Mouse (Mus musculus) hindbrain, embryonic 13.5 days (tissue): ENCODE data around the gene Surf4. TPM values are rescaled to one million over a fixed set of nuclear protein-coding genes. Genes with fewer than 3 reads are reported as not detected.

Source experiments
- ATAC-seq: fragments of 200-750 bp; cut with Nextera tagmentation; 2 replicates; pipeline ENCODE4 v1.8.0; 2017; ENCODE audit warnings: moderate TSS enrichment; ENCODE audit not compliant: low FRiP score
- H3K27ac ChIP-seq: fragments of 300-500 bp; sonication (generic); 2 replicates; pipeline ENCODE4 v1.5.1; 2015; ENCODE audit warnings: inconsistent platforms, mild to moderate bottlenecking, moderate library complexity
- H3K27me3 ChIP-seq: fragments of 300-500 bp; sonication (generic); 2 replicates; pipeline ENCODE4 v1.6.1; 2015; ENCODE audit warnings: mild to moderate bottlenecking, inconsistent platforms
- H3K36me3 ChIP-seq: fragments of 300-500 bp; sonication (generic); 2 replicates; pipeline ENCODE4 v1.6.1; 2015; ENCODE audit warnings: mild to moderate bottlenecking, inconsistent platforms
- H3K4me1 ChIP-seq: fragments of 300-500 bp; sonication (generic); replicated peaks from 2 replicates; pipeline ENCODE4 v1.6.1; 2015; ENCODE audit warnings: inconsistent platforms
- H3K4me2 ChIP-seq: fragments of 300-500 bp; sonication (generic); 2 replicates; pipeline ENCODE4 v1.6.1; 2015; ENCODE audit warnings: inconsistent platforms, mild to moderate bottlenecking, moderate library complexity
- H3K4me3 ChIP-seq: fragments of 300-500 bp; sonication (generic); 2 replicates; pipeline ENCODE4 v1.5.1; 2015; ENCODE audit warnings: mild to moderate bottlenecking, inconsistent platforms
- H3K9ac ChIP-seq: fragments of 300-500 bp; sonication (generic); 2 replicates; pipeline ENCODE4 v1.6.1; 2015; ENCODE audit warnings: mild to moderate bottlenecking, inconsistent platforms
- H3K9me3 ChIP-seq: fragments of 300-500 bp; sonication (generic); 2 replicates; pipeline ENCODE4 v1.6.1; 2016; ENCODE audit warnings: inconsistent platforms
- WGBS: fragments of 180-500 bp; shearing (Covaris S2); methylation state at CpG from one replicate; pipeline ENCODE4 v1.1.7; 2015; 5-methylcytosine and 5-hydroxymethylcytosine counted together
- polyA plus RNA-seq: library from polyadenylated mRNA; unstranded; fragments of >200 nt; fragmentation: Nextera tagmentation; extraction: Ambion mirVana; gene quantifications from 2 replicates; pipeline ENCODE4 v1.2.1, GENCODE M21; 2015

The Surf4 gene
- polyA plus RNA-seq, 1 experiment from 2014 or later = 114 TPM

DNA sequence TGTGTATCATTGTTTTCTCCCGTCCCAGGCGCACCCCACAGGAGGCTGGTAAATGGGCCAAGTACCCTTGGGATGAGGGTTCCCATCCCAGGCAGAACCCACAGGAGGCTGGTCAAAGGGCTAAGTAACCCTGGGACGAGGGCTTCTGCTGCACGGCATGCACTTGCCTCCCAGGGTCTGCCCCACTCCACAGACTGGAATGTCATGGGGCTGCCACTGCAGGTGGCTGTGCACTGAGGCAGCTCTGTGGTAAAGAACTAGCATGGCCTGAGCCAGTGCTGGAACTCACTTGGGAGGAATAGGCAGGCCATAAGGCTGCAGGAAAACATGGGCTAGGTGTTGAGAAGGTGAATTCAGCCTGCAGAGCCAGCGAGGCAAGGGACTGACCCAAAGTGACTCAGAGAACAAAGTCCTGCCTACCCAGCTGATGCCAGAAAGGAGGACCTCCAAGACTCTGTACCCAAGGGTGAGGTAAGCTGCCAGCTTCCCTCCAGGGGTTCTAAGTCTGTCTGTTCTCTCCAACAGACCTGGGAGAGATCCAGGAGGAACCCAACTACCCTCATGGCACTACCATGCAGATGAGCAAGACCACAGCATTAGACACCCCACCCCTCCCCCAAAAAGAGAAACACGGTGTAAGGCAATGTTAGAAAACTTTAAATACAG is 13.4 kb downstream of the Surf4 start:
- no peaks in the 10 kb centered on the region for H3K9me3 ChIP-seq
- H3K4me1 ChIP-seq = peaks cover 25% of the 10 kb centered on the region
- H3K9ac ChIP-seq = no peak overlapping the region
- H3K4me3 ChIP-seq = no peak overlapping the region
- H3K27me3 ChIP-seq = no peaks in the 10 kb centered on the region
- WGBS = 89% methylated on average over 6 of the region's 6 CpGs
- no peak overlapping the region for H3K4me2 ChIP-seq
- no peak overlapping the region for H3K27ac ChIP-seq
- ATAC-seq = no peak
- peaks cover 78% of the 10 kb centered on the region for H3K36me3 ChIP-seq

DNA sequence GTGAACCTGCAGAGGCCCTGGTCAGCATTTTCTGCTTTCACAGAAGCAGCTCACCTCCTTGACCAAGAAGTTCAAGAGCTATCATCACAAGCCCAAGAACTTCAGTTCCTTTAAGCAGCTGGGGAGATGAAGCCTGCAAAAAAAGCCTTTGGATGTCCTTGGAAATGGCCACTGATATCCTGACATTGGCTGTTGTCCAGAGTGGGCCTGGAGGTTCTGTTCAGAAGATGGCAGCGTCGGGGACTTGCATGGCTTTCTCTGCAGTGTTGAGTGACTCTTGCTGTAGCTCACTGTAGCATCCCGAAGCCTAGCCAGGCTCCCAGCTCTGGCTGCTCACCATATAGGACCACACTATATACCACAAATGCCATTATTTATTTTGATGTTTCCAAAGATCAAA is 14.0 kb downstream of the Surf4 start:
- Histone ChIP-seq H3K4me1 (peaks cover 32% of the 10 kb centered on the region), H3K4me2 (no peak overlapping the region), H3K9ac (no peak overlapping the region), H3K36me3 (peaks cover 73% of the 10 kb centered on the region), H3K4me3 (no peak overlapping the region), H3K9me3 (no peaks in the 10 kb centered on the region), H3K27me3 (no peaks in the 10 kb centered on the region), H3K27ac (no peak overlapping the region)
- no peak for ATAC-seq
- WGBS = 89% methylated on average over 3 of the region's 3 CpGs

DNA sequence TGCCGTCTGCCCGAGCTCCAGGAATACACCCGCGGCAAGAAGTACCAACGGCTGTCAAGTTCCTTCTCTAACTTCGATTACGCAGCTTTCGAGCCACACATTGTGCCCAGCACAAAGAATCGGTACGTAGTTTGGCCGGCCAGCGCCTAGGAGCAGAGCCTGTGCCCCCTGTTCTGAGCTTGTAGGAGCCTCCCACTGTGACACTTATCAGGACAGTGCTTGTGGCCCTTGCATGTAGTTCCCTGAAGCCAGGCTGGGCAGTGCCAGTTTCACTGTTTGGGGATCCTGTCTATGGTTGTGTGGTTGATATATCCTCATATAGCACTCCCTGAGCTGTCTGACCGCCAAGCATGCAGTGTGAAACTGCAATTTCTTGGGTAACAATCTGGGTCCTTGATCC is 17.0 kb downstream of the Surf4 start:
- WGBS = 3% methylated on average over 13 of the region's 13 CpGs
- no peaks in the 10 kb centered on the region for H3K27me3 ChIP-seq
- peaks cover 73% of the 10 kb centered on the region for H3K36me3 ChIP-seq
- H3K4me1 ChIP-seq = peaks cover 47% of the 10 kb centered on the region
- no peaks in the 10 kb centered on the region for H3K9me3 ChIP-seq
- H3K4me3 ChIP-seq = peak overlapping the region; percentile 62
- H3K9ac ChIP-seq = peak overlapping the region; percentile 91
- peak overlapping the region; percentile 83 for H3K27ac ChIP-seq
- H3K4me2 ChIP-seq = peak overlapping the region; percentile 100
- peak; percentile 5 for ATAC-seq

DNA sequence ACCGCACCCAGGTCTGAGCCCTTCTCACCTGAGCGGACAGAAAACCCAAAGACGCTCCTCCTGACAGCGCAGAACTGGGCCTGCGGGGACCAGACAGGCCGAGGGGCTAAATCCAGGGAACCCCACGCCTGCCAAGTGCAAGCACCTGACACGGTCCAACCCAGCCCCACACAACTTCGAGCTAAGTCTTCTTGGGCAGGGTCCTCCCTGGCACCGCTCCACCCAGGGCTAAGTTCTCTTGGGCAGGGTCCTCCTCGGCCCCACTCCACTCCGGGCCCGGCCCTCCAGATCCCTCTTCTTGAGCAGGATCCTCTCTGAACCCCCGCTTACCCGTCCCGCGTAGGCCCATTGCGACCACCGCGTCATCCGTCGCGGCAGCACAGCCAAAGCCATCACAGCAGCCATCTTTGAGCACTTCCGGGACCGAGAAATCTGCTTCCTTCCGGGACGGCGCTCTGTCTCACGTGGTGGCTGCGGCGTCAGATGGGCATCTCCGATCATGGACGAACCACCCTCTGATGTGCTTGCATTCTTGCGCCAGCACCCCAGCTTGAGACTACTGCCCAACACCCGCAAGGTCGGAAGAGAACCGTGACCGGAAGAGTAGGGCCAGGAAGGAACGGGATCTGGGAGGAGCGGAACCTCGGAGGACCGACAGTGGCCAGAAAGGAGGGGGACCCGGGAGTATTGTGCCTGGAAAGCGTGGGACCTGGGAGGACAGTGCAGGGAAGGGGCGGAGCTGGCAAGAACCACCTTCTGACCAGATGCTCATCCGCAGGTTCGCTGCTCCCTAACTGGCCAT is 17.6 kb downstream of the Surf4 start, which contains the start of the genes Surf2 and Surf1:
TSS of gene Surf2 (plus strand) at position 441 of the 802 bp plus-strand sequence.
TSS of gene Surf1 (minus strand) at position 604 of the 802 bp plus-strand sequence.
- Histone ChIP-seq H3K27me3 (no peaks in the 10 kb centered on the region), H3K4me2 (peak within 1 kb of the TSS; percentile 100), H3K9ac (peak within 1 kb of the TSS; percentile 91), H3K36me3 (peaks cover 70% of the 10 kb centered on the region), H3K9me3 (no peaks in the 10 kb centered on the region), H3K27ac (peak within 1 kb of the TSS; percentile 83), H3K4me3 (peak within 1 kb of the TSS; percentile 62), H3K4me1 (peaks cover 51% of the 10 kb centered on the region)
- ATAC-seq = peak; percentile 80
- WGBS = 2% methylated on average over 47 of the region's 47 CpGs

DNA sequence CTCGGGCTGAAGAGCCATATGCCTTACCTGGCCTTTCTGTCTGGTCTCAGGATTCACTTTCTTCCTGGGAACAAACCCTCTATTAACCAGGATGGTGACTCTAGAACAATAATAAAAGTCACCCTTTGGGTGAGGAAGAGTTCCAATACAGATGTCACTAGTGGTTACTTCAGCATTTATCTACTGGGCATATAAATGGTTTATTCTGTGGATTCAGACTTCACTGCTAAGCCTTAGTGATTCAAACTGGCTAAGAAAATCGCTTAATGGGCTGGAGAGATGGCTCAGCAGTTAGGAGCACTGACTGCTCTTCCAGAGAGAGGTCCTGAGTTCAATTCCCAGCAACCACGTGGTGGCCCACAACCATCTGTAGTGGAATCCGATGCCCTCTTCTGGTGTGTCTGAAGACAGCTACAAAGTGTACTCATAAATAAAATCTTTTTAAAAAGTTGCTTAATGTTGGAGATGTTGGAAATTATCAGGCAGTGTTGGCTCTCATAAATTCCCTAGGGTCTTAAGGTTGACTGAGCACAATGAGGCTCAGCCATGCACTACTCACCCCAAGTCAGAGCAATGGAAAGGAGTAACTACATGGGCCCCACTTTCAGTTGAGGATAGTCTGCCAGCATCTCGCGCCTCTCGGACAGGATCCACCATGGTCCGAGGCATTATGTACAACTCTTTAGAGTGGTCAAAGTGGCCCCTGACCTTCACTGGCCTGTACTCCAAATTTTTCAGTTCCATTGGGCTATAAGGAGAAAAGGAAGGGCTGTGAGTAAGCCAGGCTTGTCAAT is 19.4 kb downstream of the Surf4 start:
- no peaks in the 10 kb centered on the region for H3K27me3 ChIP-seq
- WGBS = 67% methylated on average over 8 of the region's 8 CpGs
- no peaks in the 10 kb centered on the region for H3K9me3 ChIP-seq
- no peak overlapping the region for H3K9ac ChIP-seq
- no peak overlapping the region for H3K27ac ChIP-seq
- H3K36me3 ChIP-seq = peaks cover 52% of the 10 kb centered on the region
- peaks cover 58% of the 10 kb centered on the region for H3K4me1 ChIP-seq
- H3K4me3 ChIP-seq = no peak overlapping the region
- peak overlapping the region; percentile 100; the same call in 1 of the 2 replicates for H3K4me2 ChIP-seq
- ATAC-seq = no peak

DNA sequence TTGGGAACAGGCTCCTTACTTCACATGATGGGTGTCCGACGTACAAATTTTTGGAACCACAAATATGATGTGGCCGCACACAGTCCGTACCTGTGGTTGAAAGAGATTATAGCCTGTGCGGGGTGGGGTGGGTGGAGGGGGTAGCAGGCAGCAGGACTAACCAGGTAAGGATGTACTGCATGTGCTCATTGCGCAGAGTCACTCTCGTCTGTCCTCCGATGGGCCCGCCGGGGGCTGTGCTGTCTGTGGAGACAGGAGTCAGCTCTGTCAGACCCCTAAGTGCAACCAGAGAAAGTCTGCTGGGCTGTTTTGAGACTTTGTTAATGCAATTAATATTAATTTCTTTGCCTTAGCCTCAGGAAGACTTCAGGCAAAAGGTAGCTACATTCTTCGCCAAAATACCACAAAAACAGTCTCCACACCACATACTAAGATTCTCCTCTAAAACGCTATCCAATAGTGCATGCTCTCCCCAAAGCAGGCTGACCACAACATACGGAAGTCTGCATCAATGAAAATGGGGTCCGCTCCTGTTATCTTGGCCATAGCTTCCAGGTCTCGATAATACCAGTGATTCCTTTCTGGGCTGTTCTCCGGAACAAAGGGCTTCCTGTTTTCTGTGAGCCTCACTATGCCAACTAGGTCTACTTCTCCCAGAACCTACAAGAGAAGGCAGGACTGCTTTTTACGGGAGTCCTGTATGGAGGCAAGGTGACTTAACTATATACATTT is 20.1 kb downstream of the Surf4 start:
- 91% methylated on average over 17 of the region's 17 CpGs for WGBS
- no peak overlapping the region for H3K4me2 ChIP-seq
- H3K4me3 ChIP-seq = no peak overlapping the region
- no peak overlapping the region for H3K27ac ChIP-seq
- H3K9me3 ChIP-seq = no peaks in the 10 kb centered on the region
- no peak overlapping the region for H3K9ac ChIP-seq
- H3K4me1 ChIP-seq = peaks cover 65% of the 10 kb centered on the region
- H3K36me3 ChIP-seq = peaks cover 45% of the 10 kb centered on the region
- no peaks in the 10 kb centered on the region for H3K27me3 ChIP-seq
- no peak for ATAC-seq

DNA sequence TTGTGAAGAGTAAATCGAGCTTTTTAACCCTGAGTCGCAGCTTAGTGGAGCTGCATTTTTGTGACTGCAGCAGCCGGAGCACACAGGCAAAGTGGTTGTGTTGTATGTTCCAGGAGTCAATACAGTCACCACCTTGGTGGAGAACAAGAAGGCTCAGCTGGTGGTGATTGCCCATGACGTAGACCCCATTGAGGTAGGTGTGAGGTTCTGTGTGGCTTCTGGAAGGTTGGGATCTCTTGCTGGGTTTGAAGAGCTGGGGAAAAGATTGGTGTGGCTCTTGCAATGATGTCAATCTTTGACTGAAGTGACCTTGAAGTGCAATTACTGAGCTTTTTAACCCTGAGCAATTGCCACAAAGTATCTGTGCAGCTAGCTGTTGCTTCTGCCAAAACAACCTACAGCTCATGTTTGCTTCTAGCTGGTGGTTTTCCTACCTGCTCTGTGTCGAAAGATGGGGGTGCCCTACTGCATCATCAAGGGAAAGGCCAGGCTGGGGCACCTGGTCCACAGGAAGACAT is 21.4 kb downstream of the Surf4 start:
- ATAC-seq = no peak
- H3K4me2 ChIP-seq = peak overlapping the region; percentile 100
- no peak overlapping the region for H3K27ac ChIP-seq
- 77% methylated on average over 5 of the region's 5 CpGs for WGBS
- peak overlapping the region; percentile 85 for H3K4me3 ChIP-seq
- no peaks in the 10 kb centered on the region for H3K9me3 ChIP-seq
- H3K27me3 ChIP-seq = no peaks in the 10 kb centered on the region
- H3K36me3 ChIP-seq = peaks cover 47% of the 10 kb centered on the region
- H3K9ac ChIP-seq = peak overlapping the region; percentile 99
- peaks cover 65% of the 10 kb centered on the region for H3K4me1 ChIP-seq

DNA sequence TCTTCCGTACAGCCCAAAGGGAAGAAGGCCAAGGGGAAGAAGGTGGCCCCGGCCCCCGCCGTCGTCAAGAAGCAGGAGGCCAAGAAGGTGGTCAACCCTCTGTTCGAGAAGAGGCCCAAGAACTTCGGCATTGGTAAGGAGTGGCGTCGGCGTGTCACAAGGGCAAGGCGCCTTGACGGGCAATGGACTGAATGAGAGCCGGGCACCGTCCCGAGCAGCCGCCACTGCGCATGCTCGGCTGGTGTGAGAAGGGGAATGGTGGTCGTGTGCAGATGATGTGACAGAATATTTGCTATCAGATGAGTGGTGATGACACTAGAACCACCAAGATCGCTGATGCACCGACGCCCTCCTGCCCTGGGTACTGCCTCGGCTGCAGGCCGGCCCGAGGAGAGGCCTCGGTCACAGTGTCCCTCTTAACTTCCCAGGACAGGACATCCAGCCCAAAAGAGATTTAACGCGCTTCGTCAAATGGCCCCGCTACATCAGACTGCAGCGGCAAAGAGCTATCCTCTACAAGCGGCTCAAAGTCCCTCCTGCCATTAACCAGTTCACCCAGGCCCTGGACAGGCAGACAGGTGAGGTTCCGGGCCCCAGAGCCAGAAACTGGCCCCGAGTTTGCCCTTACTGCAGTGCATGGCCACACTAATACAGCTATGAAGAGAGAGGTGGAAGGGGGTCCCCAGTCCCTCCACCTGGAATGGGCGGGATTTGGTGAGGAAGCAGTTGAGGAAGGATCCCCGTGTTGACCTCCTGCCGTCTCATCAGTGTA is 22.5 kb downstream of the Surf4 start:
- WGBS = under 1% methylated on average over 37 of the region's 37 CpGs
- ATAC-seq = peak; percentile 44
- H3K4me3 ChIP-seq = peak overlapping the region; percentile 85
- H3K27ac ChIP-seq = peak overlapping the region; percentile 96
- H3K36me3 ChIP-seq = peaks cover 58% of the 10 kb centered on the region
- no peaks in the 10 kb centered on the region for H3K27me3 ChIP-seq
- H3K9ac ChIP-seq = peak overlapping the region; percentile 99
- no peaks in the 10 kb centered on the region for H3K9me3 ChIP-seq
- peaks cover 59% of the 10 kb centered on the region for H3K4me1 ChIP-seq
- peak overlapping the region; percentile 100 for H3K4me2 ChIP-seq

DNA sequence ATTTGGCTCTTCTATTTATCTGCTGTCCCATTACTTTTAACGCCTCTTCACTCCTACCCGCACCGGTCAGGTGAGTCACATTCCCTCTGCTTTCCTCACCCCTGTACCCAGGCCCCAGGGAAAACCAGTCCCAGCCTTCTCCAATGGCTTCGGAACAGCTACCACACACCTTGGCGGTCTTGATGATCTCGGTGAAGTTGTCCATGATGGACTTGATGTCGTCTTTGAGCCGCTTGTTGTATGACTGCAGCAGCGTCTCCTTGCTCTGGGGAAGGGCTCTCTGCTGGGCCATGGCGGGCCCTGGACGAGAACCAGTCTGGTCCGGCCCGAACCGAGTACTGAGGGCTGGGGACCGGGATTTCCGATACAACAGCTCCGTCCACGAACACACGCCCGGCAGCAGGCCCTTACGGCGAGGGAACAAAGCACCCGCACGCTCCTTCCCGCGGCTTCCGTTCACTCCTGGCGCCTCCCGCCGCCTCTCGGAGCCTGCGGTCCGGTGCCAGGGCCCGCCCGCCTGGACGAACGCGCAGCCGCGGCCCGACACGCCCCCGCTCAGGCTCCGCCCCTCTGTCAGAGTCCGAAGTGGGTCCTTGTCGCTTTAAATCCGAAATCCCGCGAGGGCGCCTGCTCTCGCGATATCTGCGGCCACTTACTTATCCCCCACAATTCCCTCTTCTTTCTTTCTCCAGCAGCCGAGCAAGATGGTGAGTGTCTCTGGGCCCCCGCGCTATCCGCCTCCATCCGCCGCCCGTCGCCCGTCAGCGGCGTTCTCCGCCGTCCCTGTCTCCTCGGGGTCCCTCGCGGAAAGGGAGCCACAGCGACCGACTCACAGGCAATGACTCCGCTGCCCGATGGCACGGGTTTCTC is 23.4 kb downstream of the Surf4 start, which contains the start of the genes Med22 and Rpl7a:
TSS of gene Med22 (minus strand) at position 554 of the 870 bp plus-strand sequence.
TSS of gene Rpl7a (plus strand) at position 641 of the 870 bp plus-strand sequence.
- under 1% methylated on average over 73 of the region's 74 CpGs for WGBS
- ATAC-seq = peak; percentile 93
- Histone ChIP-seq H3K27ac (peak within 1 kb of the TSS; percentile 96), H3K4me2 (peak within 1 kb of the TSS; percentile 100), H3K27me3 (no peaks in the 10 kb centered on the region), H3K9ac (peak within 1 kb of the TSS; percentile 99), H3K4me3 (peak within 1 kb of the TSS; percentile 85), H3K4me1 (peaks cover 55% of the 10 kb centered on the region), H3K9me3 (no peaks in the 10 kb centered on the region), H3K36me3 (peaks cover 67% of the 10 kb centered on the region)

DNA sequence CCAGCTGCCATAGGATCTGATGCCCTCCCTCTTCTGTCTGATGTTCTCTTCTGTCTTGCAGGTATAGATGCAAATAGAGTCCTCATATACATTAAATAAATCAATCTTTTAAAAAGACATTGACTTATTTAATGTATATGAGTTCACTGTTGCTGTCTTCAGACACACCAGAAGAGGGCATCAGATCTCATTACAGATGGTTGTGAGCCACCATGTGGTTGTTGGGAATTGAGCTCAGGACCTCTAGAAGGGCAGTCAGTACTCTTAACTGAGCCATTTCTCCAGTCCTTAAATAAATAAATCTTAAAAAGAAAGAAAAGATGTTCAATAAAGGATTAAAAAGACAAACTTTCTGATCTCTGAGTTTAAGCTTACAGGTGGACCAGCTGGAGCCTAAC is 24.3 kb downstream of the Surf4 start:
- peak overlapping the region; percentile 70 for H3K4me2 ChIP-seq
- no peak for ATAC-seq
- no peaks in the 10 kb centered on the region for H3K27me3 ChIP-seq
- H3K4me3 ChIP-seq = peak overlapping the region; percentile 85
- H3K9me3 ChIP-seq = no peaks in the 10 kb centered on the region
- peak overlapping the region; percentile 90 for H3K9ac ChIP-seq
- peaks cover 71% of the 10 kb centered on the region for H3K36me3 ChIP-seq
- 0 out of 2 replicates have a peak overlapping the region, but pooled peaks have one; percentile 96 for H3K27ac ChIP-seq
- peaks cover 46% of the 10 kb centered on the region for H3K4me1 ChIP-seq
